Mouse (Mus musculus) kidney, postnatal 0 days (tissue): ENCODE results near the gene Gm20388. TPM values are rescaled to one million over a fixed set of nuclear protein-coding genes. Genes with fewer than 3 reads are reported as not detected.
A peak's percentile ranks its signal among the peaks of the same experiment; 100 is the strongest.

Experiments
- ATAC-seq: fragments of 200-750 bp; cut with Nextera tagmentation; replicated peaks from 2 replicates; pipeline ENCODE4 v1.8.0; 2017; ENCODE audit warnings: low read depth, moderate number of reproducible peaks, moderate TSS enrichment, moderate library complexity; ENCODE audit not compliant: low FRiP score
- DNase-seq: peaks from one replicate; pipeline ENCODE4 v3.0.0-alpha.2; 2016; ENCODE audit warnings: low spot score
- H3K27ac ChIP-seq: fragments of 300-500 bp; sonication (generic); 2 replicates; pipeline ENCODE4 v1.5.1; 2014; ENCODE audit warnings: mild to moderate bottlenecking
- H3K27me3 ChIP-seq: fragments of 300-500 bp; sonication (generic); 2 replicates; pipeline ENCODE4 v1.6.1; 2014; ENCODE audit warnings: low read length, mixed read lengths; ENCODE audit not compliant: insufficient read depth
- H3K36me3 ChIP-seq: fragments of 300-500 bp; sonication (generic); 2 replicates; pipeline ENCODE4 v1.6.1; 2014; ENCODE audit warnings: low read length, mixed read lengths; ENCODE audit not compliant: insufficient read depth
- H3K4me1 ChIP-seq: fragments of 300-500 bp; sonication (generic); replicated peaks from 2 replicates; pipeline ENCODE4 v1.6.1; 2014; ENCODE audit warnings: antibody characterized with exemption, low read length, mixed read lengths; ENCODE audit not compliant: insufficient read depth
- H3K4me2 ChIP-seq: fragments of 300-500 bp; sonication (generic); 2 replicates; pipeline ENCODE4 v1.6.1; 2014; ENCODE audit warnings: mild to moderate bottlenecking, low read length, moderate library complexity, mixed read lengths
- H3K4me3 ChIP-seq: fragments of 300-500 bp; sonication (generic); replicated peaks from 2 replicates; pipeline ENCODE4 v1.5.1; 2014; ENCODE audit warnings: low read depth, low read length
- H3K9ac ChIP-seq: fragments of 300-500 bp; sonication (generic); 2 replicates; pipeline ENCODE4 v1.6.1; 2014; ENCODE audit warnings: low read depth, low read length
- H3K9me3 ChIP-seq: fragments of 300-500 bp; sonication (generic); replicated peaks from 2 replicates; pipeline ENCODE4 v1.6.1; 2016; ENCODE audit warnings: low read length, inconsistent platforms, mixed read lengths
- CTCF ChIP-seq: IDR thresholded peaks from 2 replicates; pipeline ENCODE4 v1.5.1; 2016; ENCODE audit warnings: antibody characterized with exemption, low read depth, mild to moderate bottlenecking, moderate library complexity
- WGBS: fragments of 180-500 bp; shearing (Covaris S2); extraction: QIAGEN DNeasy Blood & Tissue Kit; methylation state at CpG from one replicate; pipeline ENCODE4 v1.1.7; 2014; 5-methylcytosine and 5-hydroxymethylcytosine counted together
- polyA plus RNA-seq: library from polyadenylated mRNA; unstranded; fragments of >200 nt; fragmentation: Nextera tagmentation; extraction: Ambion mirVana; gene quantifications from 2 replicates; pipeline ENCODE4 v1.2.1, GENCODE M21; 2015

The Gm20388 gene
- polyA plus RNA-seq, 1 experiment from 2014 or later, result not detected

DNA sequence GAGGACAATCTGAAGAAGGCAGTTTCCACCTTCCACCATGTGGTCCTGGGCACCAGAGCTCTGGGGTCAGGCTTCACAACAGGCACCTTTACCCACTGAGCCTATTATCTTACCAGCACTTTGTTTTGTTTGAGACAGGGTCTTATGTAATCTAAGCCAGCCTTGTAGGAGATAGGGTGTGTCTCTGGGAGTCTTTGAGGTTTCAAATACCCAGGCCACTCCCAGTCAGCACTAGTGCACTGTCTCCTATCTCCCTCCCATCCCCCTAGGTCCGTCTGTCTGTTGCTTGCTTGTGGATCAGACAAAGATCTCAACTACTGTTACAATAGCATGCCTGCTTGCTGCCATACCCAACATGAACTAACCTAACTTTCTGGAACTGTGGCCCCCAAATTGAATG, 3050.3 kb downstream of the Gm20388 start:
- H3K27ac ChIP-seq, result no peak overlapping the region
- ATAC-seq, result no peak

GRCm38 (mm10) chr8:122961458-122961857, 3050.8 kb downstream of the Gm20388 start:
- H3K27ac ChIP-seq, result no peak overlapping the region
- no peak overlapping the region for H3K4me3 ChIP-seq
- H3K36me3 ChIP-seq, result no peaks in the 10 kb centered on the region
- no peak overlapping the region for H3K9ac ChIP-seq
- ATAC-seq (no peak), DNase-seq (peak; percentile 56)
- no peak overlapping the region; the same call in 1 of the 2 replicates for H3K4me2 ChIP-seq
- H3K4me1 ChIP-seq, result peaks cover 17% of the 10 kb centered on the region; the same call in 1 of the 2 replicates
- no peaks in the 10 kb centered on the region for H3K27me3 ChIP-seq
- no peak for TF ChIP-seq CTCF
- no peaks in the 10 kb centered on the region for H3K9me3 ChIP-seq
- WGBS, result 11% methylated on average over 2 of the region's 2 CpGs

More for the DNA sequence above, 3050.3 kb downstream of the Gm20388 start:
- peak; percentile 35 for DNase-seq
- peaks cover 17% of the 10 kb centered on the region; the same call in 1 of the 2 replicates for H3K4me1 ChIP-seq
- H3K9ac ChIP-seq, result no peak overlapping the region
- no peaks in the 10 kb centered on the region for H3K36me3 ChIP-seq
- no peak overlapping the region for H3K4me3 ChIP-seq
- H3K4me2 ChIP-seq, result no peak overlapping the region
- 5% methylated on average over 1 of the region's 1 CpGs for WGBS
- no peaks in the 10 kb centered on the region for H3K27me3 ChIP-seq
- no peaks in the 10 kb centered on the region for H3K9me3 ChIP-seq
- no peak for TF ChIP-seq CTCF

GRCm38 (mm10) chr8:122962046-122962445, 3051.4 kb downstream of the Gm20388 start:
- Histone ChIP-seq H3K27me3 (no peaks in the 10 kb centered on the region), H3K27ac (no peak overlapping the region), H3K4me2 (no peak overlapping the region), H3K9me3 (no peaks in the 10 kb centered on the region), H3K9ac (no peak overlapping the region), H3K36me3 (no peaks in the 10 kb centered on the region), H3K4me1 (peaks cover 17% of the 10 kb centered on the region; the same call in 1 of the 2 replicates), H3K4me3 (no peak overlapping the region)
- TF ChIP-seq CTCF, result no peak
- WGBS, result 49% methylated on average over 5 of the region's 5 CpGs
- DNase-seq, result no peak
- no peak for ATAC-seq

DNA sequence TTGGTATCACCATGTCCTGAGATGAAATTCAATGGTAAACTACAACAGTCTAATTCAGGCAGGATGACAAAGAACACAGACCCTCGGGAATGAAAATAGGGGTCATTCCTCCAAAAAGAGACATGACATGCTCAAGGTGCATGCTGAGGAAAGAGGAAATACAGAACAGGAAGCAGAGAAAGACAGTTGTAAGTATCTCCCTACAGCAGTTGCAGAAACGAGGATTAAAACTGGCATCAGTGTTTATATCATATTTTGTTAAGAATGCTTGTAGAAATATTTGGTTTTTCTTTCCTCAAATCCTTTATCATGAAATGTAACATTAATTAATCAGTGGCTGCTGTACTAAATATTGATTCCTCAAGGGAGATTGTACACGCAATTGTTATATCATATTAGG, 3056.0 kb downstream of the Gm20388 start:
- ATAC-seq (no peak), DNase-seq (no peak)
- no peaks in the 10 kb centered on the region for H3K27me3 ChIP-seq
- H3K4me2 ChIP-seq, result no peak overlapping the region
- no peak for TF ChIP-seq CTCF
- 71% methylated on average over 3 of the region's 3 CpGs for WGBS
- H3K9ac ChIP-seq, result no peak overlapping the region
- H3K27ac ChIP-seq, result no peak overlapping the region
- peaks cover 10% of the 10 kb centered on the region; the same call in 1 of the 2 replicates for H3K4me1 ChIP-seq
- peaks cover 9% of the 10 kb centered on the region for H3K36me3 ChIP-seq
- H3K9me3 ChIP-seq, result no peaks in the 10 kb centered on the region
- H3K4me3 ChIP-seq, result no peak overlapping the region

- Histone ChIP-seq H3K9ac (no peak overlapping the region), H3K27me3 (no peaks in the 10 kb centered on the region), H3K4me3 (no peak overlapping the region), H3K4me1 (no peaks in the 10 kb centered on the region), H3K4me2 (no peak overlapping the region), H3K36me3 (peaks cover 9% of the 10 kb centered on the region), H3K9me3 (no peaks in the 10 kb centered on the region), H3K27ac (no peak overlapping the region)
- DNase-seq (no peak), ATAC-seq (no peak)
- TF ChIP-seq CTCF, result no peak
- 88% methylated on average over 3 of the region's 3 CpGs for WGBS
Measured at GRCm38 (mm10) chr8:122968145-122968544, 3057.5 kb downstream of the Gm20388 start.

DNA sequence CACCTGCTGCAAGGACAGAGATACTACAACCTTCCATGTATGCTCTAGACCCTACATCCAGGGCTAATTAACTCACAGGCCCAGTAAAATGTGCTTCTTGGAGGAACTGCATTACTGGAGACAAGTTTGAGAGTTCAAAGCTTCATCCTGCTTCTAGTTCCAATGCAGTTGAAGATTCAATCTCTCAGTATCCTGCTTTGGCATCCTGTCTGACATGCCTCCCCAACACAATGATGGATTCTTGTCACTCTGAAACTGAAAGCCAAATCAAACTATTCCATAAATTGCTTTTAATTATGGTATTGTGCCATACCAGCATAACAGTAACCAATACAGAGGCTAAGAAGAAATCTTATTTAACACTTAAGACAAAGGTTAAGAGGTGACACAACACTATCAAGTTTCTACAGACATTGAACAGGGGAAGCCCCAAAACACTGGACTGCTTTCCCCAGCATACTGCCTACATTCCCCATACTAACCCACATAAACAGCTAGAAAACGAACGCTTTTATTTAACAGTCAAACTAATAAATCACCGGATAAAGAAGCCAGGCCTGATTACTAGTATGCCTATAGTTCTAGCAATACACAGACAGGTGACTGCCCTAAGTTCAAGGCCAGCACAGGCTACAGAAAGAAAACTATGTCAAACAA, 3059.5 kb downstream of the Gm20388 start:
- ATAC-seq, result no peak
- Histone ChIP-seq H3K36me3 (peaks cover 9% of the 10 kb centered on the region), H3K4me1 (no peaks in the 10 kb centered on the region), H3K27me3 (no peaks in the 10 kb centered on the region), H3K27ac (no peak overlapping the region), H3K9ac (no peak overlapping the region), H3K9me3 (no peaks in the 10 kb centered on the region), H3K4me3 (no peak overlapping the region), H3K4me2 (no peak overlapping the region)
- no peak for DNase-seq
- WGBS, result 79% methylated on average over 3 of the region's 3 CpGs
- TF ChIP-seq CTCF, result no peak
